Mouse (Mus musculus): ENCODE data around the gene Olfr860. TPM values are rescaled to one million over a fixed set of nuclear protein-coding genes. Genes with fewer than 3 reads are reported as not detected.
"Not testable (repeated sequence)": the region's sequence is repeated elsewhere in the genome, so short reads cannot be mapped to it uniquely, and the experiment has no call there.

Gene Olfr860
- polyA plus RNA-seq (2015; fragmentation: Nextera tagmentation; extraction: Ambion mirVana): not detected in 2 replicates

- 78% methylated on average over 1 of the region's 1 CpGs for WGBS
- no peak within 1 kb of the TSS for H3K4me2 ChIP-seq
- ATAC-seq (ENCODE audit: borderline replicate concordance, extremely low read depth, low FRiP score, low TSS enrichment): no peak
Measured at GRCm38 (mm10) chr9:19849647-19850046, at the start of gene Olfr860. Gene Olfr860 (minus strand): TSS chr9:19849747.

GRCm38 (mm10) chr9:19887904-19888303 is 38.4 kb upstream of the Olfr860 start, which contains the start of gene Olfr862:
Gene Olfr862 (minus strand): TSS chr9:19888004.
- Histone ChIP-seq H3K4me1 (no peaks in the 10 kb centered on the region), H3K4me3 (no peak within 1 kb of the TSS), H3K4me2 (no peak within 1 kb of the TSS), H3K9ac (no peak within 1 kb of the TSS), H3K36me3 (no peaks in the 10 kb centered on the region), H3K27ac (no peak within 1 kb of the TSS), H3K9me3 (no peaks in the 10 kb centered on the region), H3K27me3 (no peaks in the 10 kb centered on the region)
- ATAC-seq (ENCODE audit: borderline replicate concordance, extremely low read depth, low FRiP score, low TSS enrichment): no peak

More at GRCm38 (mm10) chr9:19849647-19850046, at the start of gene Olfr860:
- H3K9ac ChIP-seq: no peak within 1 kb of the TSS
- no peaks in the 10 kb centered on the region for H3K27me3 ChIP-seq
- H3K9me3 ChIP-seq: no peaks in the 10 kb centered on the region
- no peak within 1 kb of the TSS for H3K4me3 ChIP-seq
- no peaks in the 10 kb centered on the region for H3K36me3 ChIP-seq
- H3K27ac ChIP-seq: no peak within 1 kb of the TSS
- no peaks in the 10 kb centered on the region for H3K4me1 ChIP-seq

GRCm38 (mm10) chr9:19804606-19805005 is 44.9 kb downstream of the Olfr860 start, which contains the start of gene Olfr859:
Gene Olfr859 (plus strand): TSS chr9:19804906.
- not testable (repeated sequence) for H3K36me3 ChIP-seq; H3K9ac ChIP-seq; ATAC-seq (ENCODE audit: borderline replicate concordance, extremely low read depth, low FRiP score, low TSS enrichment); H3K27me3 ChIP-seq; H3K4me1 ChIP-seq; H3K27ac ChIP-seq; H3K4me3 ChIP-seq; H3K9me3 ChIP-seq; H3K4me2 ChIP-seq
- WGBS: 65% methylated on average over 1 of the region's 1 CpGs

GRCm38 (mm10) chr9:19803000-19803399 is 46.5 kb downstream of the Olfr860 start:
- Histone ChIP-seq H3K4me2 (no peak overlapping the region), H3K27ac (no peak overlapping the region), H3K36me3 (no peaks in the 10 kb centered on the region), H3K9me3 (no peaks in the 10 kb centered on the region), H3K9ac (no peak overlapping the region), H3K4me1 (no peaks in the 10 kb centered on the region), H3K27me3 (no peaks in the 10 kb centered on the region), H3K4me3 (no peak overlapping the region)
- no peak for ATAC-seq (ENCODE audit: borderline replicate concordance, extremely low read depth, low FRiP score, low TSS enrichment)
- WGBS: 50% methylated on average over 1 of the region's 1 CpGs

Other genes starting within 250 kb of the Olfr860 start
- gene Zfp317, start 227.6 kb downstream of the Olfr860 start, polyA plus RNA-seq (2015; fragmentation: Nextera tagmentation; extraction: Ambion mirVana): 26.3 and 27.3 TPM in 2 replicates
- not detected in 2 replicates for gene Olfr857, start 140.3 kb downstream of the Olfr860 start, polyA plus RNA-seq (2015; fragmentation: Nextera tagmentation; extraction: Ambion mirVana)
- gene Olfr58, start 69.5 kb downstream of the Olfr860 start, polyA plus RNA-seq (2015; fragmentation: Nextera tagmentation; extraction: Ambion mirVana): not detected in 2 replicates
- not detected in 2 replicates for gene Olfr859, start 44.8 kb downstream of the Olfr860 start, polyA plus RNA-seq (2015; fragmentation: Nextera tagmentation; extraction: Ambion mirVana)
- not detected in 2 replicates for gene Olfr862, start 38.3 kb upstream of the Olfr860 start, polyA plus RNA-seq (2015; fragmentation: Nextera tagmentation; extraction: Ambion mirVana)
- gene Olfr77, start 67.1 kb upstream of the Olfr860 start, polyA plus RNA-seq (2015; fragmentation: Nextera tagmentation; extraction: Ambion mirVana): 0.20 and 0.24 TPM in 2 replicates
- gene Olfr866, start 178.3 kb upstream of the Olfr860 start, polyA plus RNA-seq (2015; fragmentation: Nextera tagmentation; extraction: Ambion mirVana): not detected in 2 replicates
- gene Olfr867, start 207.8 kb upstream of the Olfr860 start, polyA plus RNA-seq (2015; fragmentation: Nextera tagmentation; extraction: Ambion mirVana): not detected in 2 replicates
- not detected in 2 replicates for gene Olfr868, start 248.9 kb upstream of the Olfr860 start, polyA plus RNA-seq (2015; fragmentation: Nextera tagmentation; extraction: Ambion mirVana)

Data from lung, embryonic 15.5 days (tissue).